Mouse (Mus musculus): Measurements from ENCODE around the gene Taf6l. TPM values are rescaled to one million over a fixed set of nuclear protein-coding genes. Genes with fewer than 3 reads are reported as not detected.

Taf6l gene
- 15.1 and 23.1 TPM in 2 replicates for total RNA-seq (2021)
- long read RNA-seq, transcript Taf6l-205 (12 exons, 2,065 nt): major isoform, 10 of 21 reads
- long read RNA-seq, partial matches to known transcripts: 0 of 21 reads
- long read RNA-seq, other reads (novel, unspliced or antisense): 9 of 21 reads

DNA sequence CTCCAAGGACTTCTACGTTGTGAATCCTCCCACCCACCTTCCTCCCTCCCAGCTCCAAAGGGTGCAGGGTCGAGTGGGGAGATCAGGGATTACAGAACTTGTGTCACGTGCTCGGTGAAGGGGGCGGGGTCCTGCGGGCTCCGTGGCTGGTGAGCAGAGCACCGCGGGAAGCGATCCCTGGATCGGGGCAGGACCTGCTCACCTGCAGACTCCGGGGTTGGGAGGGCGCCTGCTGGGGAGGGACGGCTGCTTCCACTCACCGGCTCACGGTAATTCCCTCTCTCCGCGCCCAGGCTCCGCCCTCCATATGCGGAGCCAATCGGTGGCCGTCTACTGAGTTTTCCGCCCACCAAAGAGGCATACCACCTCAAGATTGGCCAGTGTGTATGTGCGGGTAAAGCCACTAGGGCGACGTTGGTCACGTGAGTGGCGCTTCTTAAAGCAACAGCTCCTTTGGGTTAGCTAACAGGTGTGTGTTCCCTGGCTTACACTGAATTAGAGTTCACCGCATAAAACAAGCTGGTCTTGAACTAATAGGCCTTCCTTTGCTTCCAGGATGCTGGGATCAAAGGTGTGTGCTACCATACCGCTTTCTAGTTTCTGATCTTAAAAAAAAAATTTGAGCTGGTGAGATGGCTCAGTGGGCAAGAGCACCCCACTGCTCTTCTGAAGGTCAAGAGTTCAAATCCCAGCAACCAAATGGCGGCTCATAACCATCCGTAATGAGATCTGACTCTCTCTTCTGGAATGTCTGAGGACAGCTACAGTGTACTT, at the start of gene Taf6l:
Gene Taf6l, minus strand, starts transcription at position 410 of the 774 bp plus-strand sequence.
- DNase-seq: peak; percentile 86

- no peak for DNase-seq
Observed at GRCm38 (mm10) chr19:8832971-8833370, 46.8 kb upstream of the Taf6l start.

GRCm38 (mm10) chr19:8831262-8831661, 45.0 kb upstream of the Taf6l start:
- DNase-seq: no peak

- no peak for DNase-seq
Observed at GRCm38 (mm10) chr19:8830664-8831063, 44.4 kb upstream of the Taf6l start.

- DNase-seq: no peak
Observed at GRCm38 (mm10) chr19:8829660-8830059, 43.4 kb upstream of the Taf6l start, which contains the start of gene AC129217.1. Gene AC129217.1, plus strand, starts transcription at chr19:8829773.

GRCm38 (mm10) chr19:8822696-8823095, 36.5 kb upstream of the Taf6l start:
- no peak for DNase-seq

DNA sequence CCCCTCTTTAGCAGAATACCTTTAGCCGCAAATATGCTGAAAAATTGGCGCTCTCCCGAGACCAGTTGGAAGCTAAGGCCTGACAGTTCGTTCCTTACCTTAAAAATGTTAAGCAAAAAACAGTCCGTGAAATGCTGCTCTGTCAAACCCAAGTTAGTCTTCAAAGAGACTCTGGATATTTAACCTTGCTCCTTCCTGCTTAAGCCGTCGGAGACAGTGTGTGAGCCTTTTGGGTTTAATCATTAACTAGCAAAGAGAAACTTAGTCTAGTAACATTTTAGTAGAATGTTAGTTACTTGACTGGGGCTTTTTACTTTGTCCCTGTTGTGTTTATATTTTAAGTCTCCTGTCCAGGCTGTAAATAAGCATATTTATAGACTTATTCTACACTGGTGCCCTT, 34.9 kb upstream of the Taf6l start:
- no peak for DNase-seq

GRCm38 (mm10) chr19:8820424-8820956, 34.3 kb upstream of the Taf6l start:
- DNase-seq: no peak

GRCm38 (mm10) chr19:8819596-8820423, 33.6 kb upstream of the Taf6l start, which contains the start of gene Hnrnpul2:
Gene Hnrnpul2, plus strand, starts transcription at chr19:8820010.
- peak; percentile 99 for DNase-seq

GRCm38 (mm10) chr19:8818801-8819595, 32.8 kb upstream of the Taf6l start, which contains the start of gene Ttc9c:
Gene Ttc9c, minus strand, starts transcription at chr19:8819333.
- DNase-seq: peak; percentile 94

GRCm38 (mm10) chr19:8818301-8818798, 32.1 kb upstream of the Taf6l start:
- no peak for DNase-seq

DNA sequence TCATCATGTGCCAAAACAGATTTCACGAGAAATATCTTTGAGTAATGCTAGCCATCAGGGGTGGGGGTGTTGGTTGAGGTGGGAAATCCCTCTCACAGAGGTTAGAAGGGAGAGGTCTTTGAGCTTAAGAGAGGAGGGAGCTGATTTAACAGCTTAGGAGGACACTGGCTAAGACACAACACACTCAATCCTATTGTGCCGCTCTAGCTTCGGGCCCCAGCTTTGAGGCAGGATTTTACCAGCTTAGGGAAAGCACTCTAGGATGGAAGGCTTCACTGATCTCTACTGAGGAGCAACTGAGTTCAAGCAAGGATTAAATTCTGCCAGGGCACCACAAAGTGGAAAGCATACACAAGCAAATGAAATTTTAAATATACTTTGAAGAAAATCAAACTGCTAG, 30.8 kb upstream of the Taf6l start:
- DNase-seq: no peak

- no peak for DNase-seq
Observed at GRCm38 (mm10) chr19:8815812-8816211, 29.6 kb upstream of the Taf6l start.

DNA sequence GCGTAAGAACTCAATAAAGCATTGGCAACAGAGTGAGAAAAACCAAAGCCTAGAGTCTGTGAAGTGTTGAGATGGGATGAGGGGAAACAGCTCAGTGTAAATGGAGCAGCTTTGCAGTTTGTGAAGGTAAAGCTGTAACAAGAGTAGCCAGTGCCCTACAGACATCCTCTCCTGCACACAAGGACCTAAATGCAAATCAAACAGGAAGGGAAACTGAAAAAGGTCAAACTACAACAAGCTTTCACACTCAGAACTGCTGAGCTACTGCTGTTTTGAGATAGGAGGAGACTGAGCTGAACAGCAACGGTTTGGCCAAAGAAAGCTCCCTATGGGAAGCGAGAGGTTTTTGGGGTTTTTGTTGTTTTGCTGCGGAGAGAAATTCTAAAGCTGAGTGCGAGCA, 20.6 kb upstream of the Taf6l start:
- DNase-seq: no peak

- no peak for DNase-seq
Observed at GRCm38 (mm10) chr19:8803879-8804660, 17.9 kb upstream of the Taf6l start.

DNA sequence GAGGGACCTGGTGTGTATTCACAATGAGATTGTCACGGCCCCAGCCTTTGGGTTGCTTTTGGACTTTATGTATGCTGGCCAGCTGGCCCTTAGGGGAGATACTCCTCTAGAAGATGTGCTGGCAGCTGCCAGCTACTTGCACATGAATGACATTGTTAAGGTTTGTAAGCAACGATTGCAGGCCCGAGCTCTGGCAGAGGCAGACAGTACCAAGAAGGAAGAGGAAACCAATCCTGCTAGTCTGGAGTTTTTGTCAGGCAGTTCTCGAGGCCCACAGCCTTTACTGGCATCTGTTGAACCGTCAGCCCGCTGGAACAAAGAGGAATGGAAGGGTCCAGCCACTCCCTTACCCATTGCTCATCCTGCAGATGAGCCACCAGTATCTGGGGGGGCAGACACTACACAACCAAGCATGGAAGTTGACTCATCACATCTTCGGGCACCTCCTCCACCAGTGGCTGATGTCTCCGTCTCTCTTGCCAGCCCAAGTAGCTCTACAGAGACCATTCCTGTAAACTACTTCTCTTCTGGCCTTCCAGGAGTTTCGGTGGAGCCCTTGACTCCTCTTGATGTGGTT, 17.1 kb upstream of the Taf6l start:
- no peak for DNase-seq

DNA sequence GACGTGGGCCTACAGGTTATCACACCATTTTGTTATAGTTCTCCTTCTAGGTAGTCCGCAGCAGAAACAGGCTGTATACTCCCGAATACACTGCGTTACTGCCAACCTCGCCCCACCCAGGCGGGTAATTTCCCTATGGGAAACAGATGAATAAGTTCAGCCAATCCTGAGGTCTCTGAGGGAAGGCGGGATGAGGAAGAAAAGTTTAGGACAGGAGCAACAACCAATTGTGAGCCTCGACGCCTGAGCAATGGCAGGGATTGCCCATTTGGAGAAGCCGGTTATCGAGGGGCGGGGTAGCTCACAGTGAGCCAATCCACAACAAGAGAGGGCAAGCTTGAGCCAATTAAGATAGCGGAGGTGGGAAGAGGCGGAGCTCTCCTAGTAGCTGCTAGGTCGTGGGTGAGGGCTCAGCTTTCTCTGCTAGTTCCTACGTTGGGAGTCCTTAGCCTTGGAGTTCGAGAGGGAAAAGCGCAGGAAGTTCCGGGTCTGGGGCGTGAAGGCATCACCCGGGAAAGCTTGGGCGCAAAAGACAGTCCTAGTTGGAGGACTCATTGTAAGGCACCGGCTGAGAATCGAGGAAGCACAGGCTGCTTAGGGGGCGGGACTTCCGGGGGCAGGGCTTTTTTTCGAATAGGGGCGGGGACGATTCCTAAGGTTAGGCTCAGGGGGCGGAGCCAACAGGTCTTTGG, 16.1 kb upstream of the Taf6l start, which contains the start of gene Zbtb3:
Gene Zbtb3, plus strand, starts transcription at position 426 of the 692 bp plus-strand sequence.
- peak; percentile 86 for DNase-seq

DNA sequence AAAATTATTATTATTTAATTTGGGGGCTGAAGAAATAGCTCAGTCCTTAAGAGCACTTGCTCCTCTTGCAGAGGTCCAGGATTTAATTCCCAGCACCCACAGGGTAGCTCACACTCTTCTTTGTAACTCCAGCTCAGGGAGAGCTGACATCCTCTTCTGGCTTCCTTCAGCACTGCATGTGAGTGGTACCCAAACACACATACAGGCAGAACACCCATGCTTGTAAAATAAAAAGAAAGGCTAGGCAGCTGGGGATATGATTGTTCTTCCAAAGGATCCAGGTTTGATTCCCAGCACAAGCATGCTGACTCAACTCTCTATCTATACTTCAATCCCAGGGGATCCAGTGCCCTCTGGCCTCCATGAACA, 12.7 kb upstream of the Taf6l start:
- no peak for DNase-seq

GRCm38 (mm10) chr19:8798264-8798946, 12.2 kb upstream of the Taf6l start, which contains the start of gene Polr2g:
Gene Polr2g, minus strand, starts transcription at chr19:8798577.
- DNase-seq: peak; percentile 89
